30 mouse cellular contexts compared by ENCODE assay signal in the genomic region with DNA sequence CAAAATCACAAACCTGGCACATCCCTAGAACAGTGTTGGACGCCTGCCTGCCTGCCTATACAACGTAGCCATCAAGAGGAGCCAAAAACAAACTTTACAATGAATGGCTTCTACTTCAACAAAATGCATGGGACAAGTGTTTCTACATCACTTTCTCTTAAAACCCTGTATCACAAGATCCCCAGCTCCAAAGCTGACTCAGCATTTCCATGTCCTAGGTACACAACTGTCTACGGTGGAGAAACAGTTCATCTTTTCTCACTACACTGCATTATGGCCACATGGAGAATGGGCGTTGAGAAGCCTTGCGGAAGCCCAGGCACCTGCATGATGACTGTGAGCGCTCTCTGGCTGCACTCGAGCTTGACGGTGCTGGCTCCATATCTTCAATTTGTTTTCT.
"Had no signal": no experiment of that assay in that cellular context is flagged by ENCODE, and none has a peak within 500 bp of the region (broad histone marks: within the 10 kb centered on the region; RNA-seq: fewer than 3 reads in every experiment).

No protein-coding gene starts in this region.

- H3K4me2 ChIP-seq: limb, embryonic 12.5 days; limb, embryonic 13.5 days; limb, embryonic 15.5 days; liver, embryonic 11.5 days; liver, embryonic 12.5 days; liver, embryonic 13.5 days; liver, embryonic 15.5 days; lung, embryonic 14.5 days; lung, embryonic 15.5 days; midbrain, embryonic 11.5 days; midbrain, embryonic 12.5 days; midbrain, embryonic 13.5 days had no signal

- H3K4me3 ChIP-seq: limb, embryonic 10.5 days; limb, embryonic 12.5 days; limb, embryonic 13.5 days; limb, embryonic 15.5 days; liver, embryonic 12.5 days; liver, embryonic 13.5 days; liver, embryonic 15.5 days; lung, embryonic 15.5 days; megakaryocyte, embryonic 14.5 days; midbrain, embryonic 10.5 days; midbrain, embryonic 12.5 days; midbrain, embryonic 13.5 days; myocyte had no signal

- H3K9ac ChIP-seq: limb, embryonic 12.5 days; limb, embryonic 13.5 days; limb, embryonic 15.5 days; liver, embryonic 12.5 days; liver, embryonic 13.5 days; liver, embryonic 14.5 days; liver, embryonic 15.5 days; liver, postnatal 0 days; lung, embryonic 14.5 days; lung, embryonic 15.5 days; midbrain, embryonic 12.5 days; midbrain, embryonic 13.5 days had no signal

- H3K27ac ChIP-seq: limb, embryonic 10.5 days; limb, embryonic 12.5 days; limb, embryonic 13.5 days; limb, embryonic 15.5 days; liver, embryonic 12.5 days; liver, embryonic 13.5 days; liver, embryonic 14.5 days; liver, embryonic 15.5 days; lung, embryonic 15.5 days; macrophage; midbrain, embryonic 10.5 days; midbrain, embryonic 12.5 days; midbrain, embryonic 13.5 days had no signal

- ATAC-seq: liver, embryonic 12.5 days; liver, postnatal 0 days; lung, postnatal 0 days; midbrain, embryonic 13.5 days; midbrain, embryonic 16.5 days had no signal

- H3K9me3 ChIP-seq: limb, embryonic 10.5 days; limb, embryonic 12.5 days; limb, embryonic 13.5 days; limb, embryonic 15.5 days; liver, embryonic 12.5 days; liver, embryonic 13.5 days; liver, embryonic 15.5 days; lung, embryonic 15.5 days; megakaryocyte, embryonic 14.5 days; midbrain, embryonic 10.5 days; midbrain, embryonic 12.5 days; midbrain, embryonic 13.5 days had no signal

- DNase-seq: left cerebral cortex, postnatal 4 days; liver; liver, embryonic 13.5 days; liver, postnatal 0 days; lung, adult 18-20 months; lung, adult 2 months; lung, embryonic 14.5 days; lung, postnatal 10 days; lung, postnatal 14 days; lung, postnatal 36 days; lung, postnatal 4 days; midbrain, embryonic 14.5 days had no signal

- H3K27me3 ChIP-seq: limb, embryonic 12.5 days; limb, embryonic 13.5 days; limb, embryonic 15.5 days; liver, embryonic 12.5 days; liver, embryonic 13.5 days; liver, embryonic 15.5 days; lung, embryonic 15.5 days; megakaryocyte, embryonic 14.5 days; midbrain, embryonic 12.5 days; midbrain, embryonic 13.5 days had no signal

- H3K4me1 ChIP-seq: limb, embryonic 10.5 days; limb, embryonic 12.5 days; limb, embryonic 13.5 days; limb, embryonic 15.5 days; liver, embryonic 12.5 days; liver, embryonic 13.5 days; liver, embryonic 15.5 days; lung, embryonic 15.5 days; megakaryocyte, embryonic 14.5 days; midbrain, embryonic 10.5 days; midbrain, embryonic 12.5 days; midbrain, embryonic 13.5 days had no signal
